Mouse (Mus musculus) thymus, postnatal 36 days (tissue): ENCODE results near the gene Pgm1.

Experiments used
- DNase-seq, 2 experiments: peaks; one replicate each; pipeline ENCODE4 v3.0.0; 2022; ENCODE audit warnings: mixed read lengths in 2 of 2

Gene Pgm1

GRCm38 (mm10) chr4:99929149-99929612 lies at the start of gene Pgm1:
TSS of gene Pgm1 (plus strand) at chr4:99929414.
- peak in 1 of 2 experiments; percentile 72 for DNase-seq

DNA sequence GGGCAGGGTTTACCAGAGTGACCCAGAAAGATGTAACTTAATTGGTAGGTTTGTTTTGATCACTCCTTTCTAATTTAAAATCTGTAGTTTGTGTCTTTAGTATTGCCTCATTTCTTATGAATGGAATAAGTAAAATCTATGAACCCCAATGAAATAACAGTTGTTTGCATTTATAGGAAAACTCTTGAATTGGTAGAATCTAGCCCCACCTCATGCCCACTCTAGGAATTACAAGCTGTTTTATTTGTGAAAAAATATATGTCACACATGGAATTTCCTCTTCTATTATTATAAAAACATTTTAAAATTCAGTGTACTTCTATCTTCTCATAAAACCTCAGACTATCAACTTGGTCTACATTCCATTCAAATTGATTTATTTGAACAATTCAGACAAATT lies 47.3 kb upstream of the Pgm1 start:
- no peak for DNase-seq

- DNase-seq = no peak
These were observed 46.8 kb upstream of the Pgm1 start for GRCm38 (mm10) chr4:99882405-99882804.

GRCm38 (mm10) chr4:99913894-99914451 lies 15.2 kb upstream of the Pgm1 start:
- no peak for DNase-seq

- DNase-seq = no peak
These were observed 2.8 kb upstream of the Pgm1 start for GRCm38 (mm10) chr4:99926380-99926779.

DNA sequence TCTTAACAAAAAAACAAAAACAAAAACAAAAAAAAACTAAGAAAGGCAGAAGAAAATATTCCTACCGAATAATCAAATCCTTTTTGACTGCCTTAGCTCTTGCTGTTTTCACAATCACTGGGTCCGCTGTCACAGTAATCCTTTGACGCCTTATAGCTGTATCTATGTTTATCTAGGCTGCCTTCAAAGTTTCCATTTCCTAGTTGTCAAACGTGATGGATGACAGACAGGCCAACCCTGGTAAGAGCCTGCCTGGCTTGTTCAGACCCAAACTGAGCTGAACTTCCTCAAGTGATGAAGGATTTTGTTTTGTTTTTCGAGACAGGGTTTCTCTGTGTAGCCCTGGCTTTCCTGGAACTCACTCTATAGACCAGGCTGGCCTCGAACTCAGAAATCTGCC lies 693 bp upstream of the Pgm1 start:
- DNase-seq = no peak

DNA sequence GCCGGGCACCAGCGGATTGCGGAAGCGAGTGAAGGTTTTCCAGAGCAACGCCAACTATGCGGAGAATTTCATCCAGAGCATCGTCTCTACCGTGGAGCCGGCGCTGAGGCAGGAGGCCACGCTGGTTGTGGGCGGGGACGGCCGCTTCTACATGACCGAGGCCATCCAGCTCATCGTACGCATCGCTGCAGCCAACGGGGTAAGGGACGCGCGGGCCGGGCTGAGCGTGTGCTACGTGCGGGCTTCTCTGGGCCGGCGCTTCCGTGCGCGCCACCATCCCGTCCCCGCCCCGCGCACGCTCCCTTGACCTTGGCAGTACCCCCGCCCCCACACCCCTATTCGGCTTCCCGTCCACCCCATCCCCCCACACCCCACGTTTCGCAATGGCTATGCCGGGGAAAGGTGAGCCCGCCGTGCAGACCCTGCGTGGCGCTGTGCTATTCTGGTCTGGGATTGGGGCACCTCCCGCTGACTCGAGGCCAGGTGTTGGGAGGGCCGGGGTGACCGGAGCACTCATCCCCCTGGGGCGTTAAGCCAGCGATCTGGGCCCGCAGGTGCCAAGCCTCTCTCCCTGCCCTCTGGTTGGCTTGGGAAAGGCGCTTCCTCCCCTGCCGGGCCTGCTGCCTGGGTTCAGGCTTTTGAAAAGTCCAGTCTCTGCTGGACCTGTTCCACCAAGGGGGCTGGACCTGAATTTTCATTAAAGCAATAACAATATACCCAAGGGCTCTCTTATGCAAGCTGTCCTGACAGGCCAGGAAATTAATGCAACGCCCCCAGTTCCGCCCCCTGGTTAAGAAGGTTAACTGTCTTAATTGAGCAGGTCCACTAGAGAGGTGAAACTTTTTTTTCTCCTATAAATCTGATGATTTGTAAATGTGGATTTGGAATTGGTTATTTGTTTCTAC lies 651 bp downstream of the Pgm1 start, which contains the start of gene Itgb3bp:
Gene Itgb3bp, minus strand, starts transcription at position 201 of the 905 bp plus-strand sequence.
- peak; percentile 66 to 69 for DNase-seq

DNA sequence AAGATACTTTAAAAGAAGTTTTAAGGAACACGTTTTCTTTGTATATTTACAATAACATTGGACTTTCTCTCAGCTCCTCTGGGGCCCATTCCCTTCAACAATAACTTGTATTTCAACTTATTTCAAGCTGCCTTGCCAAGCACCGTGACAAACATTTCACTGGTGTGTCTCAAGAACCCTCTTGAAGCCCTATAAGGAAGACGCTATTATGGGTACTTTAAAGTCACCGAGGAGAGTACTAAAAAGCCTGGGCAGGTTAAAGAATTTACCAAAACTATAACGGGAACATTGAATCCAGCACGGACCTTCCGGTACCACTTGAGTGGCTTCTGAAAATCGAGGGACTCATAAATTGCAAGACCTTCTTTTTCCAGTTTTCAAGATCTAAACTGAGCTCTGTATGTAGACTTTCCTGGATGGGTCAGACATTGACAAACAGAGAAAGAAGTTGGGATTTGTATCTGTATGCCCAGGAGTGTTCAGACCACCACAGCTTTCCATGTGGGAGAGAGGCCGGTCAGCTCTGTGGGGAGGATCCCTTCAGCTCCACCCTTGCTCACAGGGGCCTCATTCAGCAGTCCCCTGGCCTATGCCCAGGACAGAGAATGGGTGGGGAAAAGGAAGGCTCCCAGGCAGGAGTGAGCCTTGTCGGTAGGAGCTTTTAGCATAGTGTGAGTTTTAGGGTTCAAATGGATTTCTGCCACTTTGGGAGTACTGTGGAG lies 1.5 kb downstream of the Pgm1 start:
- DNase-seq = no peak

- no peak for DNase-seq
These were observed 2.0 kb downstream of the Pgm1 start for GRCm38 (mm10) chr4:99931240-99931580.

DNA sequence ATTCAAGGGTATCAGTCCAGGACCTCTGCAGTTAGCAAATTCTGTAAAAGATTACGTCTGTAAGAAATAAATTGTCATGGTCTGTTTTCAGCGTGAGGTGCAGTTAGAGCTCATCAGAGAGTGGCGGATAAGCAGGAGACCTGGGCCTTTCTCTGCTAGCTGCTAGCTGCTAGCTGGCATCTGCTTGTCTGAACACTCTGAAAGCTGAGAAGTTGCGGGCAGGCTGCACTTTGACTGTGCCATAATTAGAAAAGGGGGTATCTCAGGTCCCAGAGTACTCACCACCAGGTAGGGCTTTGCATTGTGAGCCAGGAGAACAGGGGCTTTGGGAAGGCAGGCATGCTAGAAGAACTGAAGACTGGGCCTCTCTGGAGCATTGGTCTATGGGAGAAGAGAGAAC lies 2.6 kb downstream of the Pgm1 start:
- DNase-seq = no peak

DNA sequence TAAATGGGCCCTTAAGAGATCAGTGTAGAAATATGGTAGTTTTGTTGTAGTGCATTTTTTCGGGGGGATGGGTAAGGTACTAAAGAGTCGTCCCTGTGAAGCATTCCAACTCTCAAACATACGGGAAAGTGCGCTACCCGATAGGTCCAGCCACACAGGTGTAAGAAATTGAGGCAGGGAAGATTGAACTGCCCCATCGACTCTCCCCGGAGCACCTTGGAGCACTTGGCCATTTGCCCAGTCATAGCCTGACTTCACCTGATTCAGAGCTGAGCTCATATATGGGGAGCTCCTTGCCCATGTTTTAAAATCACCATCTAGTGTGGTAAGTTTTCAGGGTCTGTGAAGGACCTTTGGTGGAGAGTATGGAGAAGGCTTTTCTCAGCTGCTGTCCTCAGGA lies 5.6 kb downstream of the Pgm1 start:
- DNase-seq = no peak

DNA sequence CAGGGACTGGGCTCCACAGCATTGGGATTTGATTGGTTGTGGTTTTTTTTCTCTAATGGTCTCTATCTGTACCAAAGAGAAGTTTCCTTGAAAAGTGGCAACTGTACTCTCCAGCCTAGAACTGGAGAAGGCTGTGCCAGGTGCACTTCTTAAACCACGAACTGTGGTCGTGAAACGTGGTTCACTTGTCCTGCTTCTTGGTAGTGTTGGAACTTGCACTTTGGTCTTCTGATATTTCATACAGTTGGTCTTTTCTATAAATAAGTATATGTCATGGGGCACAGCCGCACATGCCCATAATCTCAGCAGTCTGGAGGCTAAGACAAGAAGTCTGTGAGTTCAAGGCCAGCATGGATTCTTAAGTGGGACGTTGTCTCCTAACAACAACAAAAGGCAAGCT lies 7.1 kb downstream of the Pgm1 start:
- no peak for DNase-seq

DNA sequence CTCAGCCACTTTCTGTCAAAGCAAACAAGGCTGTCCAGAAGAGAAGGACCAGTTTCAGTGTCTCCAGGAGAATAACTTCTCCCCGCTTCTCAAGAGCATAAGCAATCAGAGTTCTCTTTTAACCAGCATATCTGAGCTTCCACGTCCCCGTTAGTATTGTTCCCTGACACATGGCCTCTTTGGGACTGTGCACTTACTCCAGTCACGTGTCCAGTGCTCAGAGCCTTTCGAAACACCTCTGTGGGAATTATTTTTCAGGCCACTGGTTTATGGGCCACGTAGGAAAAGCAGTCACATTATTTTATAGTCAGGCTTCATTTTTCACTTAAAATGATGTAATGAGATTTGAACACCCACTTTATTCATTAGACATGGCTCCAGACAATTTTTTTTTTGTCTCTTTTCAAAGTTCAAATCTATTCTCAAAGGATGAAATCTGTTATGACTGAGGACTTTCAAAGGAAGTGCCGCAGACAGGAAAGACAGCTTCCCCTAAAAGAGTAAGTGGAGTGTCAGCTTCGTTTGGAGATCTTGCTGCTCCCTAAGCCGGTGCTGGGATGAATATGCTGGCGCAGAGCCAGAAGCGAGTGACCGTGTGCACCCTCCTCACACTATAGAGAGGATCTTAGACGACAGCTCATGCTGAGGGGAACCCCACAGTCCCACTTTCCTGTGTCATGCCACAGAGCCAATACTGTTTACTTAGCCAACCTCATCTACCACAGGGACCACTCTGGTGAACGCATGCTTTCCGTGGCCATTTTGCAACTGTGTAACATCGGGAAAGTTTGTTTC lies 10.7 kb downstream of the Pgm1 start:
- DNase-seq = no peak

DNA sequence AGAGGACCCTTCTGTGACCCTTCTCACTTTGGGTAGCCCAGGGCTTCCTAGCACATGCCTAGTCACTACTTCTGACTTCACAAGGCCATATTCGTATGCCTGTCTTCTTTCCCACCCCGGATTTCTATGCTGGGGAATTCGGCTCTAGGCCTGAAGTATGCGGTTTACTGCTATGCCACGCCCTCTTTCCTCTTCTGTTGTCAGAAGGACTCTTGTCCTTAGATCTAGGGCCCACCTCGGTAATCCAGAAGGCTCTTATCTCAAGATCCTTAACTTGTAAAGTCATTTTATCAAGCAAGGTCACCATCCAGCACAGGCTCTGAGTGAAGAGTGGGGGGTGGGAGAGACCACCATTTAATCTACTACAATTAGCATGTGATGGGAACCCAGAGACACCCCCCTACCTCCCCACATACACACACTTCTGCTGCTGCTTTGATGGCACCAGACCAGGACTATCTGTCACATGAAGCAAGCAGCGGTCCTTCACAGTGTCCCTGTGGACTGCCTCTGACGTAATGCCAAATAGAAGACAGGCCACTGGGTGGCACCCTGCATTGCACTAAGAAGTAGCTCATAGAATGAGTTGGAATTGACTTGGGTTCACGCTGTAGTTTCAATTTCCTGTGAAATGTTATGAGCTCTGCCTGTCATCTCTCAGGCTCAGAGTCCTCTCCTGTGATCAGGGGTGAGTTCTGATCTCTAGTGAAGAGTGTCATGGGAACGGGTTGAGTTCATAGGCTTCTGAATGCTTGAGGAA lies 12.6 kb downstream of the Pgm1 start:
- no peak for DNase-seq

- DNase-seq = no peak
These were observed 15.4 kb downstream of the Pgm1 start for GRCm38 (mm10) chr4:99944606-99945005.

GRCm38 (mm10) chr4:99945011-99945410 lies 15.8 kb downstream of the Pgm1 start:
- DNase-seq = no peak

DNA sequence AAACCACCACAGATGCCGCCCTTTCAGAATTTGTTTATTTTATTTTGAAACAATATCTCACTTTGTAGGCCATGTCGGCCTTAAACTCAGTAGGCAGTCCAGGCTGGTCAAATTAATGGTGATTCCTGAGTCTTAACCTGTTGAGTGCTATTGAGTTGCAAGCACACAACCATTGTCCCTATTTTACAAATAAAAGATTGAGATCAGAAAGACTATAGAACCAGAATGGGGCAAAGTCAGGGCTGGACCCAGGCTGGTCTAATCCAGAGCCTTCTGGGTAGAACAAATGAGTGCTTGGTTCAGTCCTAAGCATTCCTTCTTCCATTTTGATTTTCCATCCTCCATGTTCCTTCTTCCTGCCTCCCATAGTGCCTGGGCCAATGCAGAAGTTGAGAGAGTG lies 17.3 kb downstream of the Pgm1 start:
- no peak for DNase-seq

- DNase-seq = no peak
These were observed 18.0 kb downstream of the Pgm1 start for GRCm38 (mm10) chr4:99947192-99947591.

- DNase-seq = no peak
These were observed 18.7 kb downstream of the Pgm1 start for GRCm38 (mm10) chr4:99947896-99948295.

DNA sequence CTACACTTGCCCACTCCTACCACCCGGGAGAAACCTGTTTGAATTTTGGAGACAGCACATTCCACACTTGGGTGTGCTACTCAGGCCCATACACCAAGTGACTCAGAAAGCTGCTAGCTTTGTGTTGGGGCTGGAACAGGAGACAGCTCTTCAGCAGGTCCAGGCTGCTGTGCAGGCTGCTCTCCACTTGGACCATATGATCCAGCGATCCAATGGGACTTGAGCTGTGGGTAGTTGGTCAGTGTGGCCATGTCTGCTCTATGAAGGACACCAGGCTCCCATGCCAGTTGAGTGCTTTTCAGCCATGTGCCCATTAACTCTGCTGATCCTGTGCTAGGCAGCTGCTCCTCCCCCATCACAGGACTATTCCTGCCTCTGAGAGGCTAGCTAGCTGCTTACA lies 24.7 kb downstream of the Pgm1 start:
- DNase-seq = no peak

DNA sequence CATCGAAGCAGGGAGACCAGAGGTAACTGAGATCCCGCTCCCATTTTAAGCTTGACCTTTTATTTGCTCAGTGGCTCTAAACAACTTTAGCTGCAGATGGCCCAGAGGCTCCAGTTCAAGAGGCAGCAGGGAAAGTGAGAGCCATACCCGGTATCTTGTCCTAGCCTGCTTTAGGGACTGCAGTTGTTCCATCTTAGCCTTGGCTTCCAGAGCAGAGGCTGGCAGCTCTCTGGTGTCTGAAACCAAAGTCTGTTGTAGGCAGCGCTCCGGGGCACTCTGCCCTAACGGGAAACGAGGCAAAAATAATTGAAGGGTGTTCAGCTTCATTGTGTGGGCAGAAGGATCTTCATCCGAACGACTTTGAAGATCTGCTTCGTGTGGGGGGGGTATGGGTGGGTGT lies 26.2 kb downstream of the Pgm1 start:
- no peak for DNase-seq

GRCm38 (mm10) chr4:99957186-99957585 lies 28.0 kb downstream of the Pgm1 start:
- no peak for DNase-seq
